Mouse (Mus musculus) kidney, adult 10 weeks (tissue): Measurements from ENCODE around the gene Txnl4b. TPM values are rescaled to one million over a fixed set of nuclear protein-coding genes. Genes with fewer than 3 reads are reported as not detected.

Source experiments
- polyA plus RNA-seq: library from polyadenylated mRNA; stranded (reverse); fragments of 350-450 nt; fragmentation: Illumina TruSeq; extraction: RNeasy Lipid Tissue Mini Kit (QIAGEN cat#74804); gene quantifications from one replicate; pipeline ENCODE4 v1.2.3, GENCODE M21; 2014; ENCODE audit warnings: low read depth, low replicate concordance

Gene Txnl4b
- 19.1 TPM for polyA plus RNA-seq

DNA sequence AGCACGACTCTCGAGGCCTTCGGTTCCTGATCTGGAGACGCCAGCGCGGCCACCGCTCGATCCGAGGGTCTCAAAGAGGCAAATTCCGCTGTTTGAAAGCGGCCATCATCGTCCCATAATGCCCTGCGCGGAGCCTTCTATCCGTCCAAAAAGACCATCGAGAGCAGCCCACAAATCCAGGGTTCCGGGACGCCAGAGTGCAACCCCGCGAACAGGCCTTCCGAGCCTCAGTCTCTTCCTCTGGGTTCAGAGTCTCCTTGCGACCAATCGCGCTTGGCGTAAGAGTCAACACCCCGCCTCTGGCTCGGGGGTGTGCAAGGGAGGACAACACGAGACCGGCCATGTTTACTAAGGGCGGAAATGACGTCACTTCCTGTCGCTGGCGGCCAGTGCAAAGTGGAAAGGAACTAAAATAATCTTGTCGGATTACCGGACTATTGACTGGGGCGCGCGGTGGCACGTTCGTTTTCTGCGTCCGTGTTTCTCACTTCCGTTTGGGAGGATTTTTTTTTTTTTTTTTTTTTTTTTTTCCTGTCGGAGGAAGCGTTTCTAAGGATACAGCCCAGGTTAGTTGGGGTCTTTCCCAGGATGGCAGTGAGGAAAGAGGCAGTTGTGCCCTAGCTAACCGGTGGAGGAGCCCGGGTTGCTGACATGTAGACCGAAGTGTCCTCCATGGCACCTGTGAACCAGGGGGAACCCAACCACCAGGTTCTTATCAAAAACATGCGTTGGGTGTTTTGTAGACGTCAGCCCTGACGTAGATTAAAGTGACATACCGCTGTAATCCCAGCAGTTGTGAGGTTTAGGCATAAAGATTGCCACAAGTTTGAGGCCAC lies at the start of gene Txnl4b, which contains the start of gene Dhx38:
Gene Txnl4b (plus strand): TSS at position 395 of the 836 bp plus-strand sequence.
Gene Dhx38 (minus strand): TSS at position 364 of the 836 bp plus-strand sequence.

DNA sequence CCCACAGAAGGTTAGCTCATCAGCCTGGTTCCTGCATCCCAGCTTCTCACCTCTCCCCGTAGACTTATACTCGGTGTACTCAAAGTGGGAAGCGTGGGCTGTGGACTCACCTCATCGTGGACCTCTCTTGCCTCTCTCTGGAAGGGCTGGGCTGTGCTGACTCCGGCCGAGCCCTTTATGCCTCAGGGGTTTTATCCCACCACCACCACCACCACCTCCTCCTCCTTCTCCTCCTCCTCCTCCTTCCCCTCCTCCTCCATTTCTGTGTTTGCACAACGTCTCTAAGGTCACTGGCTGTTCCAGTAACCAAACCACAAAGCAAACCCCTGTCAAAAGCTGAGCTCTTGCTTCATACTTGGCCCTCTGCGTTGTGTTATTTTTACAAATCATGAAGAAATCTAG lies 13.2 kb downstream of the Txnl4b start, which contains the start of gene Hp:
Gene Hp (minus strand): TSS at position 273 of the 402 bp plus-strand sequence.

DNA sequence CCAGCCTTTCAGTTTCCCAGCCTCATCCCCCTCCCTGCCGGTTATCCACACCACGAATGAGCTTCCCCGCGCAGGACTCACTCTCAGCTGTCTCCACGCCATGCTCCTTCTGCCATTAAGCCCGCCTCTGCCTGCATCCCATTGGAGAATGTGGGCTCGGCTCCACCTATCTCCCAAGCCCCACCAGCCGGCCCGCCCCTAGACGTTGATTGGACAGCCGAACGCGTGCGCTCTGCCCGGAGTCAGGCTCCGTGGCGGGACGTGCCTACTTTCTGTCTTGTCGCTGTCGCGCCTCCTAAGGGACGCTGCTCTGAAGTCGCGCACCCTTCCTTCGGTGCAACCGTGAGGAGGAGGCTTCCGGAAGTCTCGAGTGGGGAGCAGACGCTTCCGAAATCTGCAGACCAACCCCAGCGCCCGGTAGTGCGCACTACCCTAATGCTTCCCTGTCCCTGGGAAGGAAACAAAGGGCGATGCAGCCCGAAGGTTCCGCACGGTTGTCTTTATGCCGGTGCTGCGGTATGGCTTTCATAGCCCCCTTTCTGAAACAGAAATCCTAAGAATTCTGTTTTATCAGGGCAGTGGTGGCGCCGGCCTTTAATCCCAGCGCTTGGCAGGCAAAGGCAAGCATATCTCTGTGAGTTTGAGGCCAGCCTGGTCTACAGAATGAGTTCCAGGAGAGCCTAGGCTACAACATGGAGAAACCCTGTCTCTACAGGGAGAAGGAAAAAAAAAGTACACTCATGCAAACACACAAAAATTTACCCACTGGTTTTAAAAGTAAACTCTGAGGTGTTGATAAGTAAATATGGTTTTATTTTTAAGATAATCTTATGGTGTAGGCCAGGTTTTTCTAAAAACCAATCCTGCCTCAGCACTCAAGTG lies 42.8 kb downstream of the Txnl4b start, which contains the start of gene Dhodh:
Gene Dhodh (minus strand): TSS at position 403 of the 882 bp plus-strand sequence.

DNA sequence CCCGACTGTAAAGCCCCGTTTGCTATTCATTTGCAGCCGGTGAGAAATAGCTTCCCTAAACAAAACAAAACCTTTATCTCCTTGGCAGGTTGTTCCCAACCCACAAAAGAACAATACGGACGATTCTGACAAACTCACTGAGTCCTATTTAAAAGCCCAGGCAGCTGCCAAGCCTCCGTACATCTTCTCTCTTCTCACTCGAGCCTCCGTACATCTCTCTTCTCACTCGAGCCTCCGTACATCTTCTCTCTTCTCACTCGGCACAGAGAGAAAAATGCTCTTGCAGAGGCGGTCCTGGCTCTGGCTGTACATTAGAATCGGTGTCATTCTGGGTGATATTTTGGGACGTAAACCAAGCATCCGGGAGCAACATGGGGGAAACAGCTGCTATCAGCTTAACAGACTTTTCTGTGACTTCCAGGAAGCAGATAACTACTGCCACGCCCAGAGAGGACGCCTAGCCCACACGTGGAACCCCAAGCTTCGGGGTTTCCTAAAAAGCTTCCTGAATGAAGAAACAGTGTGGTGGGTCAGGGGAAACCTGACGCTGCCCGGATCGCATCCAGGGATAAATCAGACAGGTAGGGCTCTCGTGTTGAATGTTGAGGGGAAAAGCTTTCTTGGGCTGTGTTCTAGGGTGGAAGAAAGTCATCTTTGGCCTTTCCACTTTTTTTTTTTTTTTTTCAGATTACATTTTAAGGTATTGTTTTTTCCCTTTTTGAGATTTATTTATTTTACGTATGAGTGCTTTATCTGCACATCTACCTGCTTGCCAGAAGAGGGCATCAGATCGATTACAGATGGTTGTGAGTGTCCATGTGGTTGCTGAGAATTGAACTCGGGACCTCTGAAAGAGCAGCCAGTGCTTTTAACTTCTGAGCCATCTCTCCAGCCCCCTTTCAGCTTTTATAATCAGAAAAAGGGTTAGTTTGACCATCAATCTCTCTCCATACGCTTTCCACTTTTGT lies 48.8 kb downstream of the Txnl4b start, which contains the start of gene Pkd1l3:
Gene Pkd1l3 (plus strand): TSS at position 275 of the 968 bp plus-strand sequence.

Other genes with a start within 250 kb of the Txnl4b start
- gene Pmfbp1, start 71.9 kb upstream of the Txnl4b start, polyA plus RNA-seq: not detected
- gene Dhx38, start within 50 bp of the Txnl4b start, polyA plus RNA-seq: 0.93 TPM
- not detected for gene Hp, start 13.3 kb downstream of the Txnl4b start, polyA plus RNA-seq
- gene Dhodh, start 42.8 kb downstream of the Txnl4b start, polyA plus RNA-seq: 3.6 TPM
- not detected for gene Pkd1l3, start 48.6 kb downstream of the Txnl4b start, polyA plus RNA-seq
- gene Ist1, start 127.4 kb downstream of the Txnl4b start, polyA plus RNA-seq: 79.8 TPM
- gene Zfp821, start 139.7 kb downstream of the Txnl4b start, polyA plus RNA-seq: 3.4 TPM
- gene Atxn1l, start 171.8 kb downstream of the Txnl4b start, polyA plus RNA-seq: 19.5 TPM
- gene Ap1g1, start 212.7 kb downstream of the Txnl4b start, polyA plus RNA-seq: 277 TPM